Mouse (Mus musculus): ENCODE results near the gene Gm281. TPM values are rescaled to one million over a fixed set of nuclear protein-coding genes. Genes with fewer than 3 reads are reported as not detected.
A peak's percentile ranks its signal among the peaks of the same experiment; 100 is the strongest.

Gene Gm281
- polyA plus RNA-seq, 1 experiment from 2014 or later, result not detected

DNA sequence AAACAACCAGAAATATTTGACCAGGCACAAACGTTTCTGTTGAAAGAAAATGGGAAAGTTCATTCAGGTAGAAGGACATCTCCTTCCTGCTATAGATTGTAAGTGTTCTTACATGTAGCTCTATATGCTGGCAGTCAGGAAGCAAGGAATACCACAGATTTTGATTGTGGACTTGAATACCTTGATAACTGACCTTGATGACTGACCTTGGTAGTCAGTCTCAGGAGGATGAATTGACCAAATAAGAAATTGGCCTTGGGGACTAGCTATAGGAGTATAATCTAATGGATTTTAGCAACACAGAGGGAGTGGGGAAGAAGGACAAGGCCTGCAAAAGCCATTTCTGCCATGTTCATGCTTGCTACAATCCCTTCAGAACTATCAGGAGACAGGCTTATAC lies 123.8 kb downstream of the Gm281 start:
- no peaks in the 10 kb centered on the region for H3K9me3 ChIP-seq
- H3K4me2 ChIP-seq, result no peak overlapping the region
- no peak overlapping the region for H3K4me3 ChIP-seq
- no peaks in the 10 kb centered on the region for H3K4me1 ChIP-seq (replicated peaks)
- WGBS, result 44% methylated on average over 1 of the region's 1 CpGs
- no peak for ATAC-seq (ENCODE audit: low read depth)
- no peak overlapping the region for H3K27ac ChIP-seq (replicated peaks)
- H3K27me3 ChIP-seq, result no peaks in the 10 kb centered on the region
- H3K9ac ChIP-seq, result no peak overlapping the region
- H3K36me3 ChIP-seq, result no peaks in the 10 kb centered on the region

- H3K27ac ChIP-seq (replicated peaks), result no peak overlapping the region
- no peaks in the 10 kb centered on the region for H3K36me3 ChIP-seq
- ATAC-seq (ENCODE audit: low read depth), result no peak
- H3K9me3 ChIP-seq, result no peaks in the 10 kb centered on the region
- no peak overlapping the region for H3K4me2 ChIP-seq
- H3K4me3 ChIP-seq, result no peak overlapping the region
- WGBS, result 22% methylated on average over 1 of the region's 1 CpGs
- H3K9ac ChIP-seq, result no peak overlapping the region
- H3K4me1 ChIP-seq (replicated peaks), result no peaks in the 10 kb centered on the region
- H3K27me3 ChIP-seq, result no peaks in the 10 kb centered on the region
Measured at GRCm38 (mm10) chr14:13790001-13790400, 124.3 kb downstream of the Gm281 start.

DNA sequence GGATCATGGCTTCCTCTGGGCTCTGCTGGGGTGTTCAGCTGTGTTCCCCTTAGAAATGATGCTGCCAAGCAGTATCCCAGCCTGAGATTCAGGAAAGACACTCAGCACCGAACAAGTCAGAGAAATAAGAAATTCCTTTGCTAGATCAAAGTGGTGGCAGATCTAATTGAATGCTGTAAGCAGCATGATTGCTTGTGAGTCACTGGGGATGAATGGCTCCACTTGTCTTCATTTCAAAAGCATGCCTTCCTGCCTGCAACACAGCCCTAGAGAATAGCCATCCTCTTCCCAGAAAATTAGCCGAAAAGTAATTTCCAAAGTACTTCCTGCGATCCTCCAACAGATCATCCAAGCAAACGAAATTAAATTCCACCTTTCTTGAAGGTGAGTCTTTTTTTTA lies 131.3 kb downstream of the Gm281 start:
- H3K4me1 ChIP-seq (replicated peaks), result no peaks in the 10 kb centered on the region
- no peaks in the 10 kb centered on the region for H3K27me3 ChIP-seq
- 65% methylated on average over 4 of the region's 4 CpGs for WGBS
- H3K4me2 ChIP-seq, result no peak overlapping the region
- no peak overlapping the region for H3K27ac ChIP-seq (replicated peaks)
- no peak overlapping the region for H3K9ac ChIP-seq
- no peak for ATAC-seq (ENCODE audit: low read depth)
- no peaks in the 10 kb centered on the region for H3K36me3 ChIP-seq
- H3K9me3 ChIP-seq, result no peaks in the 10 kb centered on the region
- no peak overlapping the region for H3K4me3 ChIP-seq

- H3K4me2 ChIP-seq, result no peak overlapping the region
- H3K9ac ChIP-seq, result no peak overlapping the region
- 77% methylated on average over 6 of the region's 6 CpGs for WGBS
- no peak overlapping the region for H3K27ac ChIP-seq (replicated peaks)
- no peaks in the 10 kb centered on the region for H3K4me1 ChIP-seq (replicated peaks)
- no peaks in the 10 kb centered on the region for H3K9me3 ChIP-seq
- ATAC-seq (ENCODE audit: low read depth), result no peak
- H3K27me3 ChIP-seq, result no peaks in the 10 kb centered on the region
- H3K4me3 ChIP-seq, result no peak overlapping the region
- no peaks in the 10 kb centered on the region for H3K36me3 ChIP-seq
Measured at GRCm38 (mm10) chr14:13778383-13778782, 135.9 kb downstream of the Gm281 start.

DNA sequence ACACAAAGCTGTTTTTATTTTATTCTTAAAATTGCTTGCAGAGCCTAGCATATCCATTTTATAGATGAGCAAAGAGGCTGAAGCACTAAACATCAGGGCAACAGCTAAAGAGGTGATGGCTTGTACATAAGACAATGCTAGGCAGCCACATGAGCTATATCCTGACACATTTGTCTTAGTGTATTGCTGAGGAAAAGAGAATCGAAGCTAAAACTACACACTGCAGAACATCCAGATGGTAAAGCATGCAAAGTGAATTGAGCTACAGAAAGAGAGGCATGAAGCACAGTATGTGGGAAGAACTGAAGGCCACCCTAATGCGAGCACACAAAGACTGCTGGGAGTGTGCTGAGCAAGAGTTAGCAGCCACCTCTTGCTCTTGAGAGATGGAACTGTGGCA lies 143.1 kb downstream of the Gm281 start:
- 50% methylated on average over 2 of the region's 2 CpGs for WGBS

DNA sequence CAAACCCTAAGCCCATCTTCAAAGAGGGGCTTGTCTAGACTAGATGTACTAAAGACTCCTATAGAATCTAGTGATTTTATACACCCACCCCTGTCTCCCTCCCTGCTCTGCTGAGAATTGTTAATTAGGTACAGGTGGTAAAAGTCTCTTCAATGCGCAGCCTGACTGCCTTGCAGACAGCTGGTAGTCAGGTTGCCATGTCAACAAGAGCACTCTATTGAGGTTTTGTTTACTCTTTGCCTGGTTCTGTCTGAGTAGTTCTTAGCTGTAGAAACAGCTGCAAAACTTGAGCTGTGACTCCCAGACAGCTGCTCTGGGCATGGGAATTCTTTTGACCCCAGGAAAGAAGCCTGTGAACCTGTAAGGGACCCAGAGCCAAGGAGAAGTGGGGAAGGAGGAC lies 143.6 kb downstream of the Gm281 start:
- H3K27ac ChIP-seq (replicated peaks), result peak overlapping the region; percentile 66
- H3K36me3 ChIP-seq, result no peaks in the 10 kb centered on the region
- no peak overlapping the region for H3K4me3 ChIP-seq
- 5% methylated on average over 1 of the region's 1 CpGs for WGBS
- H3K4me2 ChIP-seq, result no peak overlapping the region
- no peaks in the 10 kb centered on the region for H3K9me3 ChIP-seq
- peaks cover 15% of the 10 kb centered on the region for H3K4me1 ChIP-seq (replicated peaks)
- H3K9ac ChIP-seq, result no peak overlapping the region
- peak; percentile 94 for ATAC-seq (ENCODE audit: low read depth)
- H3K27me3 ChIP-seq, result no peaks in the 10 kb centered on the region

More for the DNA sequence above, 143.1 kb downstream of the Gm281 start:
- Histone ChIP-seq H3K27me3 (no peaks in the 10 kb centered on the region), H3K27ac (replicated peaks) (peak overlapping the region; percentile 66), H3K9me3 (no peaks in the 10 kb centered on the region), H3K36me3 (no peaks in the 10 kb centered on the region), H3K4me1 (replicated peaks) (peaks cover 15% of the 10 kb centered on the region), H3K4me3 (no peak overlapping the region), H3K4me2 (no peak overlapping the region), H3K9ac (no peak overlapping the region)
- ATAC-seq (ENCODE audit: low read depth), result peak; percentile 56; the same call in 1 of the 2 replicates

Small RNA genes within 50 kb of the gene (microRNA-seq; reads per million reads assigned to microRNA genes)
- not detected for gene Gm27506

Other genes with a start within 250 kb of the Gm281 start
- gene Sntn, start 243.6 kb downstream of the Gm281 start, polyA plus RNA-seq (2015; fragmentation: Nextera tagmentation; extraction: Ambion mirVana), result not detected in 2 replicates
- gene Atxn7, start 47.0 kb upstream of the Gm281 start, polyA plus RNA-seq (2015; fragmentation: Nextera tagmentation; extraction: Ambion mirVana), result 2.8 and 4.4 TPM in 2 replicates
- gene Thoc7, start 47.4 kb upstream of the Gm281 start, polyA plus RNA-seq (2015; fragmentation: Nextera tagmentation; extraction: Ambion mirVana), result 205 and 227 TPM in 2 replicates
- 288 and 313 TPM in 2 replicates for gene Psmd6, start 206.5 kb upstream of the Gm281 start, polyA plus RNA-seq (2015; fragmentation: Nextera tagmentation; extraction: Ambion mirVana)